Mouse (Mus musculus) CH12.LX (cell line): Measurements from ENCODE around the gene Gm21970. TPM values are rescaled to one million over a fixed set of nuclear protein-coding genes. Genes with fewer than 3 reads are reported as not detected.

Experiments used
- DNase-seq: peaks from one replicate; pipeline ENCODE4 v3.0.0-alpha.2; 2013; ENCODE audit errors: extremely low read depth
- H3K27ac ChIP-seq: 2 replicates; pipeline ENCODE4 v1.5.1; 2012; ENCODE audit warnings: low read depth, mild to moderate bottlenecking, control low read depth, moderate library complexity; ENCODE audit not compliant: insufficient read depth
- H3K27me3 ChIP-seq: replicated peaks from 2 replicates; pipeline ENCODE3; 2012; ENCODE audit warnings: inconsistent platforms
- H3K36me3 ChIP-seq, 2 experiments: replicated peaks in 1 of 2; 2 replicates each; pipeline versions ENCODE3 to v1.6.1; 2012; ENCODE audit warnings: inconsistent platforms in 1 of 2, low read length in 1 of 2, mild to moderate bottlenecking in 1 of 2, mixed read lengths in 1 of 2, moderate library complexity in 1 of 2; ENCODE audit not compliant: control insufficient read depth in 1 of 2, insufficient read depth in 1 of 2
- H3K4me1 ChIP-seq, 2 experiments: 2 replicates each; pipeline ENCODE4 v1.6.1; 2012; ENCODE audit warnings: inconsistent platforms in 1 of 2, moderate library complexity in 1 of 2; ENCODE audit not compliant: insufficient read depth in 2 of 2, control insufficient read depth in 1 of 2
- H3K4me2 ChIP-seq: 2 replicates; pipeline ENCODE4 v1.6.1; 2012; ENCODE audit warnings: low read depth, mild to moderate bottlenecking, control low read depth; ENCODE audit not compliant: poor library complexity, insufficient read depth, severe bottlenecking
- H3K4me3 ChIP-seq, 3 experiments: fragments of 150-350 bp in 1 of 3; sonication (generic) in 1 of 3; replicated peaks in 1 of 3; 2 replicates each; pipeline versions ENCODE3 to v1.5.1; 2011 to 2012; ENCODE audit warnings: low read depth in 2 of 3, low read length in 2 of 3, mild to moderate bottlenecking in 2 of 3, moderate library complexity in 2 of 3, control low read depth in 1 of 3, improper control_type of control experiment in 1 of 3, inconsistent platforms in 1 of 3, mixed read lengths in 1 of 3; ENCODE audit not compliant: poor library complexity in 1 of 3
- H3K79me2 ChIP-seq: replicated peaks from 2 replicates; pipeline ENCODE4 v1.6.1; 2012; ENCODE audit warnings: mild to moderate bottlenecking, moderate library complexity; ENCODE audit not compliant: control insufficient read depth, poor library complexity, insufficient read depth, severe bottlenecking; ENCODE audit errors: extremely low read depth
- H3K9ac ChIP-seq: 2 replicates; pipeline ENCODE4 v1.6.1; 2012; ENCODE audit warnings: low read depth, mild to moderate bottlenecking, control low read depth, moderate library complexity; ENCODE audit not compliant: insufficient read depth
- H3K9me3 ChIP-seq: replicated peaks from 2 replicates; pipeline ENCODE3; 2012; ENCODE audit warnings: low read length, inconsistent platforms, mixed read lengths
- BHLHE40 ChIP-seq: IDR thresholded peaks from 2 replicates; pipeline ENCODE4 v1.6.1; 2011; ENCODE audit warnings: mild to moderate bottlenecking, low read depth, low read length, improper control_type of control experiment
- CHD2 ChIP-seq: IDR thresholded peaks from 2 replicates; pipeline ENCODE4 v1.6.1; 2011; ENCODE audit warnings: low read length, improper control_type of control experiment
- CTCF ChIP-seq, 2 experiments: IDR thresholded peaks in 1 of 2; conservative IDR thresholded peaks in 1 of 2; 2 replicates each; pipeline ENCODE4 v1.5.1; 2011 to 2012; ENCODE audit warnings: low read depth in 2 of 2, low read length in 2 of 2, improper control_type of control experiment in 1 of 2, inconsistent platforms in 1 of 2, mild to moderate bottlenecking in 1 of 2, moderate library complexity in 1 of 2
- ETS1 ChIP-seq: conservative IDR thresholded peaks from 2 replicates; pipeline ENCODE4 v1.6.1; 2012; ENCODE audit warnings: low read depth, mild to moderate bottlenecking, inconsistent platforms, low read length, improper control_type of control experiment, moderate library complexity
- GABPA ChIP-seq: IDR thresholded peaks from 2 replicates; pipeline ENCODE4 v1.6.1; 2012; ENCODE audit warnings: low read depth, low read length, improper control_type of control experiment, inconsistent platforms; ENCODE audit not compliant: insufficient replicate concordance
- HCFC1 ChIP-seq: IDR thresholded peaks from 2 replicates; pipeline ENCODE4 v1.6.1; 2012; ENCODE audit warnings: low read depth, mild to moderate bottlenecking, inconsistent platforms, low read length, improper control_type of control experiment
- JUND ChIP-seq: conservative IDR thresholded peaks from 2 replicates; pipeline ENCODE4 v1.6.1; 2011; ENCODE audit warnings: low read depth, low read length, improper control_type of control experiment
- KAT2A ChIP-seq: IDR thresholded peaks from 2 replicates; pipeline ENCODE4 v1.6.1; 2012; ENCODE audit warnings: low read length, improper control_type of control experiment, inconsistent platforms; ENCODE audit not compliant: insufficient replicate concordance
- MYC ChIP-seq: IDR thresholded peaks from 2 replicates; pipeline ENCODE4 v1.6.1; 2011; ENCODE audit warnings: low read depth, mild to moderate bottlenecking, improper control_type of control experiment, low read length
- NELFE ChIP-seq: IDR thresholded peaks from 2 replicates; pipeline ENCODE4 v1.6.1; 2011; ENCODE audit warnings: low read depth, low read length, improper control_type of control experiment
- NRF1 ChIP-seq: IDR thresholded peaks from 2 replicates; pipeline ENCODE4 v1.6.1; 2014; ENCODE audit warnings: low read depth, mild to moderate bottlenecking, inconsistent platforms, low read length, improper control_type of control experiment, moderate library complexity
- PAX5 ChIP-seq: IDR thresholded peaks from 2 replicates; pipeline ENCODE4 v1.6.1; 2012; ENCODE audit warnings: low read length, inconsistent platforms, mixed read lengths
- POLR2AphosphoS2 ChIP-seq: IDR thresholded peaks from 2 replicates; pipeline ENCODE4 v1.6.1; 2011; ENCODE audit warnings: low read depth, low read length, improper control_type of control experiment
- TBP ChIP-seq: conservative IDR thresholded peaks from 2 replicates; pipeline ENCODE4 v1.6.1; 2011; ENCODE audit warnings: low read depth, low read length, improper control_type of control experiment
- TCF12 ChIP-seq: IDR thresholded peaks from 2 replicates; pipeline ENCODE4 v1.6.1; 2014; ENCODE audit warnings: low read depth, mild to moderate bottlenecking, inconsistent platforms, low read length, improper control_type of control experiment
- USF1 ChIP-seq: IDR thresholded peaks from 2 replicates; pipeline ENCODE4 v1.6.1; 2014; ENCODE audit warnings: low read depth, mild to moderate bottlenecking, inconsistent platforms, low read length, improper control_type of control experiment
- ZC3H11A ChIP-seq: IDR thresholded peaks from 2 replicates; pipeline ENCODE4 v1.6.1; 2012; ENCODE audit warnings: low read depth, mild to moderate bottlenecking, inconsistent platforms, low read length, improper control_type of control experiment
- dilution Hi-C: fragments of 300-500 bp; cut with MboI; formaldehyde crosslinking; loops from 2 replicates; pipeline ENCODE4 v1.14.3; 2020; ENCODE audit warnings: low sequenced_read_pairs; ENCODE audit not compliant: extremely low pct_unique_long_range_greater_than_20kb, extremely low pct_ligation_motif_present
- in situ Hi-C: fragments of 300-500 bp; cut with MboI; formaldehyde crosslinking; loops from 3 replicates; pipeline ENCODE4 v1.14.3; 2019; ENCODE audit warnings: low sequenced_read_pairs, low pct_ligation_motif_present, low pct_unique_long_range_greater_than_20kb, mixed read lengths
- polyA plus RNA-seq: library from polyadenylated mRNA; unstranded; fragments of >175 nt; gene quantifications from 2 replicates; pipeline ENCODE4 v1.2.1, GENCODE M21; 2012; ENCODE audit warnings: low read depth; ENCODE audit not compliant: insufficient read length
- total RNA-seq, 2 experiments: library from RNA; depleted of rRNA; stranded (reverse); fragments of 300-350 nt in 1 of 2; fragments of >200 nt in 1 of 2; gene quantifications; 2 replicates each; pipeline ENCODE4 v1.2.3; 2012 to 2014

Gene Gm21970
- total RNA-seq (2012; rRNA removed) (not detected in 2 replicates), total RNA-seq (2014; rRNA removed) (not detected in 2 replicates), polyA plus RNA-seq (not detected in 2 replicates)

- TF ChIP-seq HCFC1 (no peak), POLR2AphosphoS2 (no peak), CHD2 (no peak)
- TF ChIP-seq, all 38 proteins: peak for 0
Observed at GRCm38 (mm10) chr16:91391421-91391820, at the start of gene Gm21970. Gene Gm21970, plus strand, starts transcription at chr16:91391721.

DNA sequence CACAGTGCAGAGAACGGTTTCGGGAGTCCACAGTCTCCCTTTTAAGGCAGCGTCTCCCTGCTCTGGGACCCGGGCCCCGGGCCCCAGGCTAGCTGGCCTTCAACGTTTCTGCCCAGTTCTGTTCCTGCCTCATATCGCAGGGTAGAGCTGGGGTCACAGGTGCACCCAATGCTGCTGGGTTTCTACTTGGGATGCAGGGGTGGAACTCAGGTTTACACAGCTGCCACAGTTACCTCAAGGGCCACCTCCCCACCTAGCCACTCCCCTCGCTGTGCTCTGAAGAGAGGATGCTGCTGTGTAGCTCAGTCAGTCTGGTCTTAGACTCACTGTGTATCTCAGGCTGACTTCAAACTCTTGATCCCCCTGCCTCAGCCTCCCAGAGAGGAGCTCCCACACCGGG, 45.0 kb upstream of the Gm21970 start:
- Histone ChIP-seq H3K4me1 (peaks cover 19 to 22% of the 10 kb centered on the region in 2 experiments), H3K27me3 (peaks cover 65% of the 10 kb centered on the region), H3K27ac (no peak overlapping the region), H3K36me3 (no peaks in the 10 kb centered on the region), H3K9me3 (no peaks in the 10 kb centered on the region), H3K4me3 (no peak overlapping the region)
- dilution Hi-C loops = no loop called here
- no peak for DNase-seq
- in situ Hi-C loops = no loop called here
- TF ChIP-seq PAX5 (no peak), NRF1 (no peak), GABPA (no peak), TCF12 (no peak), TBP (no peak), NELFE (no peak), ETS1 (no peak), KAT2A (no peak), BHLHE40 (no peak), USF1 (no peak), ZC3H11A (no peak), HCFC1 (no peak), CTCF (conservative IDR thresholded peaks at IDR 0.05 in 1 of 2, IDR thresholded peaks at IDR 0.05 in 1 of 2; ENCODE audit: low read depth in 2 of 2, low read length in 2 of 2) (no peak), JUND (no peak), MYC (no peak)
- TF ChIP-seq, all 38 proteins: peak for 0
- Histone ChIP-seq H3K4me2 (no peak overlapping the region), H3K9ac (no peak overlapping the region), H3K79me2 (no peaks in the 10 kb centered on the region)

More at GRCm38 (mm10) chr16:91391421-91391820, at the start of gene Gm21970:
- Histone ChIP-seq H3K27me3 (no peaks in the 10 kb centered on the region), H3K79me2 (no peaks in the 10 kb centered on the region), H3K4me2 (no peak within 1 kb of the TSS), H3K9ac (no peak within 1 kb of the TSS), H3K9me3 (peaks cover 10% of the 10 kb centered on the region), H3K4me3 (no peak within 1 kb of the TSS), H3K4me1 (peaks cover 3 to 14% of the 10 kb centered on the region in 2 experiments; a peak in 3 of 4 replicates), H3K36me3 (peaks cover 57 to 86% of the 10 kb centered on the region in 2 experiments), H3K27ac (no peak within 1 kb of the TSS)
- in situ Hi-C loops (no loop called here), dilution Hi-C loops (no loop called here)
- DNase-seq = no peak
